Mouse (Mus musculus) lung, postnatal 0 days (tissue): ENCODE results near the gene Nelfcd. TPM values are rescaled to one million over a fixed set of nuclear protein-coding genes. Genes with fewer than 3 reads are reported as not detected.

ENCODE experiments used
- ATAC-seq: fragments of 200-750 bp; cut with Nextera tagmentation; 2 replicates; pipeline ENCODE4 v1.8.0; 2017; ENCODE audit warnings: moderate library complexity
- DNase-seq: peaks from one replicate; pipeline ENCODE4 v3.0.0-alpha.2; 2016; ENCODE audit warnings: low spot score
- H3K27ac ChIP-seq: fragments of 300-500 bp; sonication (generic); 2 replicates; pipeline ENCODE4 v1.5.1; 2014; ENCODE audit warnings: antibody characterized with exemption, mild to moderate bottlenecking, low read length, mixed read lengths
- H3K27me3 ChIP-seq: fragments of 300-500 bp; sonication (generic); replicated peaks from 2 replicates; pipeline ENCODE4 v1.6.1; 2014; ENCODE audit warnings: low read length, mixed read lengths; ENCODE audit not compliant: insufficient read depth
- H3K36me3 ChIP-seq: fragments of 300-500 bp; sonication (generic); 2 replicates; pipeline ENCODE4 v1.6.1; 2014; ENCODE audit warnings: low read length, mixed read lengths; ENCODE audit not compliant: insufficient read depth
- H3K4me1 ChIP-seq: fragments of 300-500 bp; sonication (generic); 2 replicates; pipeline ENCODE4 v1.6.1; 2014; ENCODE audit warnings: antibody characterized with exemption, low read depth, low read length, mixed read lengths; ENCODE audit not compliant: insufficient read depth
- H3K4me2 ChIP-seq: fragments of 300-500 bp; sonication (generic); replicated peaks from 2 replicates; pipeline ENCODE4 v1.6.1; 2014; ENCODE audit warnings: low read depth, mild to moderate bottlenecking, low read length, moderate library complexity, mixed read lengths
- H3K4me3 ChIP-seq: fragments of 300-500 bp; sonication (generic); 2 replicates; pipeline ENCODE4 v1.5.1; 2014; ENCODE audit warnings: low read depth, low read length
- H3K9ac ChIP-seq: fragments of 300-500 bp; sonication (generic); replicated peaks from 2 replicates; pipeline ENCODE4 v1.6.1; 2014; ENCODE audit warnings: low read depth, mild to moderate bottlenecking
- H3K9me3 ChIP-seq: fragments of 300-500 bp; sonication (generic); 2 replicates; pipeline ENCODE4 v1.6.1; 2016; ENCODE audit warnings: low read length, mixed read lengths
- CTCF ChIP-seq: IDR thresholded peaks from 2 replicates; pipeline ENCODE4 v1.5.1; 2016; ENCODE audit warnings: antibody characterized with exemption, mild to moderate bottlenecking
- EP300 ChIP-seq: IDR thresholded peaks from 2 replicates; pipeline ENCODE4 v1.6.1; 2016; ENCODE audit warnings: antibody characterized with exemption, mild to moderate bottlenecking, control low read depth
- WGBS: fragments of 180-500 bp; shearing (Covaris S2); extraction: QIAGEN DNeasy Blood & Tissue Kit; methylation state at CpG from one replicate; pipeline ENCODE4 v1.1.7; 2014; 5-methylcytosine and 5-hydroxymethylcytosine counted together
- polyA plus RNA-seq: library from polyadenylated mRNA; unstranded; fragments of >200 nt; fragmentation: Nextera tagmentation; extraction: Ambion mirVana; gene quantifications from 2 replicates; pipeline ENCODE4 v1.2.1, GENCODE M21; 2015

Gene Nelfcd
- polyA plus RNA-seq, 1 experiment from 2014 or later: 59.1 TPM

- ATAC-seq: peak; percentile 3; the same call in 1 of the 2 replicates
- H3K4me3 ChIP-seq: no peak overlapping the region
- no peak for TF ChIP-seq EP300
- TF ChIP-seq CTCF: no peak
- H3K9me3 ChIP-seq: no peaks in the 10 kb centered on the region
- 77% methylated on average over 25 of the region's 26 CpGs for WGBS
- H3K36me3 ChIP-seq: no peaks in the 10 kb centered on the region; the same call in 1 of the 2 replicates
- H3K4me2 ChIP-seq: no peak overlapping the region
- H3K27ac ChIP-seq: no peak overlapping the region
- no peaks in the 10 kb centered on the region for H3K27me3 ChIP-seq
- H3K4me1 ChIP-seq: peaks cover 20% of the 10 kb centered on the region
- DNase-seq: peak; percentile 18
- no peak overlapping the region for H3K9ac ChIP-seq
Observed at GRCm38 (mm10) chr2:174436076-174436701, 20.6 kb downstream of the Nelfcd start.

GRCm38 (mm10) chr2:174436916-174437696 is 21.5 kb downstream of the Nelfcd start:
- Histone ChIP-seq H3K4me2 (peak overlapping the region; percentile 74), H3K36me3 (no peaks in the 10 kb centered on the region; the same call in 1 of the 2 replicates), H3K4me3 (no peak overlapping the region), H3K27ac (peak overlapping the region; percentile 55), H3K9me3 (no peaks in the 10 kb centered on the region), H3K9ac (no peak overlapping the region), H3K4me1 (peaks cover 20% of the 10 kb centered on the region), H3K27me3 (no peaks in the 10 kb centered on the region)
- ATAC-seq (no peak), DNase-seq (no peak)
- TF ChIP-seq EP300 (no peak), CTCF (no peak)
- WGBS: 82% methylated on average over 7 of the region's 7 CpGs

GRCm38 (mm10) chr2:174437697-174437982 is 22.0 kb downstream of the Nelfcd start:
- Histone ChIP-seq H3K9ac (no peak overlapping the region), H3K27ac (peak overlapping the region; percentile 55)
- WGBS: 66% methylated on average over 4 of the region's 4 CpGs

GRCm38 (mm10) chr2:174438181-174438580 is 22.6 kb downstream of the Nelfcd start:
- no peaks in the 10 kb centered on the region for H3K9me3 ChIP-seq
- TF ChIP-seq EP300 (no peak), CTCF (no peak)
- WGBS: 62% methylated on average over 11 of the region's 11 CpGs
- peak overlapping the region; percentile 55 for H3K27ac ChIP-seq
- no peaks in the 10 kb centered on the region; the same call in 1 of the 2 replicates for H3K36me3 ChIP-seq
- ATAC-seq (no peak), DNase-seq (no peak)
- H3K4me2 ChIP-seq: peak overlapping the region; percentile 74
- H3K27me3 ChIP-seq: no peaks in the 10 kb centered on the region
- peak overlapping the region; percentile 52 for H3K4me3 ChIP-seq
- H3K9ac ChIP-seq: peak overlapping the region; percentile 59
- peaks cover 20% of the 10 kb centered on the region for H3K4me1 ChIP-seq

More at GRCm38 (mm10) chr2:174437697-174437982, 22.0 kb downstream of the Nelfcd start:
- TF ChIP-seq CTCF: no peak
- peak; percentile 67 for TF ChIP-seq EP300
- DNase-seq (peak; percentile 83), ATAC-seq (peak; percentile 37)
- H3K4me1 ChIP-seq: peaks cover 20% of the 10 kb centered on the region
- peak overlapping the region; percentile 74 for H3K4me2 ChIP-seq
- H3K27me3 ChIP-seq: no peaks in the 10 kb centered on the region
- H3K4me3 ChIP-seq: no peak overlapping the region
- H3K36me3 ChIP-seq: no peaks in the 10 kb centered on the region; the same call in 1 of the 2 replicates
- H3K9me3 ChIP-seq: no peaks in the 10 kb centered on the region

- peak within 1 kb of the TSS; percentile 55 for H3K27ac ChIP-seq
- under 1% methylated on average over 32 of the region's 38 CpGs for WGBS
- no peaks in the 10 kb centered on the region for H3K27me3 ChIP-seq
- H3K4me3 ChIP-seq: peak within 1 kb of the TSS; percentile 52
- no peak for TF ChIP-seq EP300
- no peak for TF ChIP-seq CTCF
- H3K36me3 ChIP-seq: no peaks in the 10 kb centered on the region
- DNase-seq (peak; percentile 69), ATAC-seq (peak; percentile 63)
- peak within 1 kb of the TSS; percentile 59 for H3K9ac ChIP-seq
- peaks cover 20% of the 10 kb centered on the region for H3K4me1 ChIP-seq
- peak within 1 kb of the TSS; percentile 74 for H3K4me2 ChIP-seq
- H3K9me3 ChIP-seq: no peaks in the 10 kb centered on the region
Observed at GRCm38 (mm10) chr2:174438737-174439449, 23.3 kb downstream of the Nelfcd start, which contains the start of gene Ctsz. Ctsz (minus strand) TSS chr2:174439039.

GRCm38 (mm10) chr2:174439450-174439838 is 23.8 kb downstream of the Nelfcd start:
- Histone ChIP-seq H3K4me2 (peak overlapping the region; percentile 74; the same call in 1 of the 2 replicates), H3K9ac (peak overlapping the region; percentile 59; the same call in 1 of the 2 replicates), H3K4me3 (peak overlapping the region; percentile 52; the same call in 1 of the 2 replicates), H3K9me3 (no peaks in the 10 kb centered on the region), H3K36me3 (no peaks in the 10 kb centered on the region), H3K27me3 (no peaks in the 10 kb centered on the region), H3K27ac (peak overlapping the region; percentile 55; the same call in 1 of the 2 replicates), H3K4me1 (peaks cover 20% of the 10 kb centered on the region)
- no peak for TF ChIP-seq CTCF
- no peak for TF ChIP-seq EP300
- no peak for DNase-seq
- ATAC-seq: no peak
- 62% methylated on average over 5 of the region's 5 CpGs for WGBS
